Mouse (Mus musculus) C2C12 (cell line): ENCODE results near the gene Aoc1. TPM values are rescaled to one million over a fixed set of nuclear protein-coding genes. Genes with fewer than 3 reads are reported as not detected.
A peak's percentile ranks its signal among the peaks of the same experiment; 100 is the strongest.

Experiments used
- H3K27me3 ChIP-seq: one replicate; pipeline ENCODE4 v1.6.1; 2011; ENCODE audit not compliant: control insufficient read depth, insufficient read depth, insufficient read length
- H3K36me3 ChIP-seq: one replicate; pipeline ENCODE4 v1.6.1; 2011; ENCODE audit not compliant: control insufficient read depth, insufficient read depth
- H3K4me3 ChIP-seq: one replicate; pipeline ENCODE4 v1.5.1; 2011; ENCODE audit warnings: mild to moderate bottlenecking, control low read depth; ENCODE audit not compliant: poor library complexity, insufficient read depth, severe bottlenecking
- H3K79me2 ChIP-seq: one replicate; pipeline ENCODE4 v1.6.1; 2011; ENCODE audit not compliant: control insufficient read depth, insufficient read depth
- H3K79me3 ChIP-seq: one replicate; pipeline ENCODE4 v1.6.1; 2011; ENCODE audit warnings: low read depth, control low read depth
- H3ac ChIP-seq: one replicate; pipeline ENCODE3; 2011; ENCODE audit warnings: low read depth; ENCODE audit not compliant: control insufficient read depth, insufficient read length
- CEBPB ChIP-seq: IDR thresholded peaks from one replicate; pipeline ENCODE4 v1.6.1; 2011; ENCODE audit warnings: low read depth, mild to moderate bottlenecking, control low read depth, moderate library complexity
- CTCF ChIP-seq: IDR thresholded peaks from one replicate; pipeline ENCODE4 v1.5.1; 2011; ENCODE audit not compliant: control insufficient read depth, insufficient read depth, insufficient read length
- FOSL1 ChIP-seq: IDR thresholded peaks from one replicate; pipeline ENCODE4 v1.8.0; 2011; ENCODE audit warnings: mild to moderate bottlenecking, low read length; ENCODE audit not compliant: poor library complexity, insufficient read depth, severe bottlenecking
- MAX ChIP-seq: IDR thresholded peaks from one replicate; pipeline ENCODE4 v1.6.1; 2011; ENCODE audit warnings: mild to moderate bottlenecking, control low read depth
- MYOD1 ChIP-seq: IDR thresholded peaks from one replicate; pipeline ENCODE4 v1.6.1; 2011; ENCODE audit warnings: low read depth; ENCODE audit not compliant: control insufficient read depth, insufficient read length
- MYOG ChIP-seq: IDR thresholded peaks from one replicate; pipeline ENCODE4 v1.6.1; 2011; ENCODE audit not compliant: control insufficient read depth, insufficient read length; ENCODE audit errors: extremely low read depth
- USF1 ChIP-seq: IDR thresholded peaks from one replicate; pipeline ENCODE4 v1.6.1; 2011; ENCODE audit warnings: low read depth, mild to moderate bottlenecking, control low read depth, moderate library complexity
- polyA plus RNA-seq: library from polyadenylated mRNA; unstranded; fragments of >200 nt; fragmentation: generic; extraction: Trizol; gene quantifications from one replicate; pipeline ENCODE4 v1.2.1, GENCODE M21; 2012; ENCODE audit warnings: missing spikeins

The Aoc1 gene
- polyA plus RNA-seq, 1 experiment: not detected

- Histone ChIP-seq H3ac (no peak within 1 kb of the TSS), H3K27me3 (no peaks in the 10 kb centered on the region), H3K79me2 (peaks cover 25% of the 10 kb centered on the region), H3K79me3 (peaks cover 3% of the 10 kb centered on the region), H3K36me3 (no peaks in the 10 kb centered on the region), H3K4me3 (peak within 1 kb of the TSS; percentile 25)
- no peak for TF ChIP-seq MAX
- no peak for TF ChIP-seq MYOD1
- no peak for TF ChIP-seq CTCF
- TF ChIP-seq FOSL1: no peak
- TF ChIP-seq MYOG: no peak
- TF ChIP-seq USF1: no peak
- TF ChIP-seq CEBPB: no peak
Measured at GRCm38 (mm10) chr6:48840371-48840969, 32.2 kb upstream of the Aoc1 start, which contains the start of gene Tmem176a. TSS of gene Tmem176a (plus strand) at chr6:48840919.

GRCm38 (mm10) chr6:48840973-48841625 is 31.6 kb upstream of the Aoc1 start, which contains the start of gene Tmem176b:
TSS of gene Tmem176b (minus strand) at chr6:48841496.
- Histone ChIP-seq H3K79me3 (peaks cover 3% of the 10 kb centered on the region), H3ac (no peak within 1 kb of the TSS), H3K27me3 (no peaks in the 10 kb centered on the region), H3K4me3 (peak within 1 kb of the TSS; percentile 25), H3K36me3 (no peaks in the 10 kb centered on the region), H3K79me2 (peaks cover 25% of the 10 kb centered on the region)
- TF ChIP-seq CTCF (no peak), FOSL1 (no peak), MYOG (no peak), USF1 (no peak), CEBPB (no peak), MAX (no peak), MYOD1 (no peak)

- no peaks in the 10 kb centered on the region for H3K36me3 ChIP-seq
- peaks cover 25% of the 10 kb centered on the region for H3K79me2 ChIP-seq
- H3K79me3 ChIP-seq: peaks cover 3% of the 10 kb centered on the region
- H3ac ChIP-seq: no peak overlapping the region
- no peak for TF ChIP-seq MYOG
- no peak for TF ChIP-seq CTCF
- no peak for TF ChIP-seq MYOD1
- TF ChIP-seq USF1: no peak
- no peak for TF ChIP-seq FOSL1
- no peak for TF ChIP-seq MAX
- no peak for TF ChIP-seq CEBPB
- no peaks in the 10 kb centered on the region for H3K27me3 ChIP-seq
- H3K4me3 ChIP-seq: no peak overlapping the region
Measured at GRCm38 (mm10) chr6:48842111-48842842, 30.4 kb upstream of the Aoc1 start.

GRCm38 (mm10) chr6:48845086-48845485 is 27.6 kb upstream of the Aoc1 start:
- Histone ChIP-seq H3K4me3 (no peak overlapping the region), H3K79me2 (peaks cover 9% of the 10 kb centered on the region), H3K79me3 (no peaks in the 10 kb centered on the region), H3ac (no peak overlapping the region), H3K27me3 (no peaks in the 10 kb centered on the region), H3K36me3 (no peaks in the 10 kb centered on the region)
- no peak for TF ChIP-seq CEBPB

- Histone ChIP-seq H3K36me3 (no peaks in the 10 kb centered on the region), H3ac (no peak overlapping the region), H3K79me2 (no peaks in the 10 kb centered on the region), H3K79me3 (no peaks in the 10 kb centered on the region), H3K4me3 (no peak overlapping the region), H3K27me3 (no peaks in the 10 kb centered on the region)
- TF ChIP-seq MYOD1 (no peak), CEBPB (no peak), USF1 (no peak), MYOG (no peak), FOSL1 (no peak), MAX (no peak), CTCF (no peak)
Measured at GRCm38 (mm10) chr6:48851820-48852491, 20.7 kb upstream of the Aoc1 start.
